Mouse (Mus musculus) urinary bladder, postnatal 25 days (tissue): ENCODE data around the gene Ccdc170.

Experiments used
- DNase-seq: peaks from one replicate; pipeline ENCODE4 v3.0.0; 2022; ENCODE audit warnings: low spot score

Ccdc170 gene

GRCm38 (mm10) chr10:4522116-4522515 is 39.8 kb downstream of the Ccdc170 start:
- no peak for DNase-seq

- DNase-seq: no peak
These were observed 40.8 kb downstream of the Ccdc170 start for GRCm38 (mm10) chr10:4523078-4523477.

GRCm38 (mm10) chr10:4528043-4528442 is 45.7 kb downstream of the Ccdc170 start:
- DNase-seq: no peak

GRCm38 (mm10) chr10:4530638-4531235 is 48.4 kb downstream of the Ccdc170 start:
- DNase-seq: no peak

GRCm38 (mm10) chr10:4531933-4532332 is 49.6 kb downstream of the Ccdc170 start:
- DNase-seq: no peak

- no peak for DNase-seq
These were observed 50.4 kb downstream of the Ccdc170 start for GRCm38 (mm10) chr10:4532731-4533130.

GRCm38 (mm10) chr10:4533873-4534272 is 51.6 kb downstream of the Ccdc170 start:
- DNase-seq: no peak

GRCm38 (mm10) chr10:4545550-4545949 is 63.2 kb downstream of the Ccdc170 start:
- no peak for DNase-seq

GRCm38 (mm10) chr10:4553442-4554119 is 71.3 kb downstream of the Ccdc170 start:
- no peak for DNase-seq

- DNase-seq: no peak
These were observed 74.6 kb downstream of the Ccdc170 start for GRCm38 (mm10) chr10:4556842-4557377.

GRCm38 (mm10) chr10:4559132-4559531 is 76.8 kb downstream of the Ccdc170 start:
- DNase-seq: no peak

GRCm38 (mm10) chr10:4565148-4565547 is 82.8 kb downstream of the Ccdc170 start:
- DNase-seq: no peak

- no peak for DNase-seq
These were observed 88.5 kb downstream of the Ccdc170 start for GRCm38 (mm10) chr10:4570778-4571177.

GRCm38 (mm10) chr10:4571304-4571703 is 89.0 kb downstream of the Ccdc170 start:
- DNase-seq: no peak

GRCm38 (mm10) chr10:4581905-4582304 is 99.6 kb downstream of the Ccdc170 start:
- DNase-seq: no peak

GRCm38 (mm10) chr10:4586691-4587090 is 104.4 kb downstream of the Ccdc170 start:
- DNase-seq: no peak

- DNase-seq: no peak
These were observed 107.3 kb downstream of the Ccdc170 start for GRCm38 (mm10) chr10:4589576-4589975.

- no peak for DNase-seq
These were observed 108.7 kb downstream of the Ccdc170 start for GRCm38 (mm10) chr10:4590956-4591355.

- no peak for DNase-seq
These were observed 111.5 kb downstream of the Ccdc170 start for GRCm38 (mm10) chr10:4593828-4594227.

GRCm38 (mm10) chr10:4597211-4597610 is 114.9 kb downstream of the Ccdc170 start:
- DNase-seq: no peak

- peak; percentile 63 for DNase-seq
These were observed 116.0 kb downstream of the Ccdc170 start for GRCm38 (mm10) chr10:4598244-4598842.

- no peak for DNase-seq
These were observed 116.6 kb downstream of the Ccdc170 start for GRCm38 (mm10) chr10:4598916-4599315.

- no peak for DNase-seq
These were observed 117.3 kb downstream of the Ccdc170 start for GRCm38 (mm10) chr10:4599591-4599990.
